Mouse (Mus musculus) central nervous system, embryonic 14 days (tissue): ENCODE data around the gene Dmrtc2. TPM values are rescaled to one million over a fixed set of nuclear protein-coding genes. Genes with fewer than 3 reads are reported as not detected.

Experiments
- polyA plus RNA-seq: library from polyadenylated mRNA; depleted of rRNA; stranded (reverse); fragments of >200 nt; gene quantifications from 2 replicates; pipeline ENCODE4 v1.2.3, GENCODE M21; 2012; rRNA removed

Gene Dmrtc2
- polyA plus RNA-seq: 0.08 and 0.16 TPM in 2 replicates

DNA sequence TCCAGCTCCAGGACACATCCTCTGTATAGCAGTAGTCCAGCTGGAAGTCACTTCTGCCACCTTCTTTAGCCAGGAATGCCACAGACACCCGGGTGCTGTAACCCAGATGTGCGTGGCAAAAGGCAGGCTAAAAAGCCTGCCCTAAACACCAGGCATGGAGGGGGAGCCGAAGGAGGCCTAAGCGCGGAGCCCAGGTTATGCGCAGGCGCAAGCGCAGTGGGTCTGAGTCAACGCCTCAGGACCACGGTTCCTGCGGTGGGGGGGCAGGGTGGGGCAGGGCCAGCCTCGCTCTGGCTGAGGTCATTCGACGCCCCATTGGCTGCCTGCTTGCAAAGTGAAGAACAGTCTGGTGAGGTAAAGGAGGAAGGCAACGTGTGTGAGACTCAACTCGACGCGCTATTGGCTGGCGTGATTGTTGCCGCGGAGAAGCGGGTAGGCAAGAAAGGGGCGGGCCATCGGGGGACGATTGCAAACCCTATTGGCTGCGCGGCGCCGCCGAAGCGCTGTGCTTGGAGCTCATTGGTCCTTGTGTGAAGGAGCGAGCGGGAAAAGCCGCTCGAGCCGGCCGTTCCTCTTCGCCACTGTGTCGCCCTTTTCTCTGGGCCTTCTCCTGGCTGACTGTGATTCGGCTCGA lies at the start of gene Dmrtc2, which contains the start of gene Lypd4:
Gene Dmrtc2, plus strand, starts transcription at position 526 of the 634 bp plus-strand sequence.
Gene Lypd4, minus strand, starts transcription at position 410 of the 634 bp plus-strand sequence.

DNA sequence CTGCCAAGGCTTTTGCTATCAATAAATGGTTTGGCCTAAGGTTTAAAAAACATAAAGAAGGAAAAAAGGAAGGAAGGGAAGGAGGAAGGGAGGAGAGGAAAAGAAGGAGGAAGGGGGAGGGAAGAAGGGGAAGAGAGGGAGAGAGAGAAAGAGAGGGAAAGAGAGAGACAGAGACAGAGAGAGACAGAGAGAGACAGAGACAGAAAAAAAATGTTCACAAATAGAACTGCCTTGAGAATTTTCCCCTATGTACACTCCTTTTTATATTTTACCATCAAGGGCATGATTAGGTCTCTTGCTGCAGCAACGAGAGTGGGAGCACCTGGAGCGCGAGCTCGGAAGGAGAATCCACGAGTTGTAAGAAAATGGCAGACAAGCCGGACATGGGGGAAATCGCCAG lies 7.9 kb upstream of the Dmrtc2 start, which contains the start of gene Gm9844:
Gene Gm9844, plus strand, starts transcription at position 301 of the 400 bp plus-strand sequence.

DNA sequence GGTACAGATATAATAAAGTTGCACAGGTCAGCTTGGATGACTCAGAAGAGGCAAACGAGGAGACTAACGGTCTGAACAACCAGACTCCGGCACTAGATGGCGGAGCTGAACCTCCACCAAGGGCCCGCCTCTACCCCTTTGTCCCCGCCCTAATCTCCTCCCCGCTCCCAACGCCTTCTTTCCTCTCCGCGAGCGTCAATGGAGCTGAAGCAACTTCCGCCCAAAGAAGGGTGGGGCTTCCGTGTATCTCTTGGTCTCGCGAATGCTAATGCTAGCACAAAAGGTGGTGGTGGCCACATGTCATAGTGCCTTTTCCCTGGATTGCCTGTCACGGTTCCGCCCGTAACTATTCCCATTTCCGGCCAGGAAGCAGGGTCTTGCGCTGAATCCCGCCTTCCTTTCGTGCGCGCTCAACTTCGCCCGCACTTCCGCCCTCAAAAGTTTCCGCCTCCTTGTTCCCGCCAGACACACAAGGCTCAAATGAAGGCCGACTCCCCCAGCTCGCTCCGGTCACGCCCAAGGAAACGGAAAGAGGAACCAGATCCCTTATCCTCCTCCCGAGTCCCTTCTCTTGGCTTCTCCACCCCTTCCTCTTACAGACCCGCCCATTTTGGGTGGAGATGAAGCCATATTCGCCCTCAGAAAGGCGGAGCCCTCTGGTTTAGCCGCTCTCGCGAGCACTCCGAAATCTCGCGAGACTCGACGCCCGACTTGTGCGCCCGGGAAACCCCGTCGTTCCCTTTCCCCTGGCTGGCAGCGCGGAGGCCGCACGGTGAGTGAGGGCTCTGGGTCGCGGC lies 14.2 kb downstream of the Dmrtc2 start, which contains the start of gene Rps19:
Gene Rps19, plus strand, starts transcription at position 476 of the 797 bp plus-strand sequence.

DNA sequence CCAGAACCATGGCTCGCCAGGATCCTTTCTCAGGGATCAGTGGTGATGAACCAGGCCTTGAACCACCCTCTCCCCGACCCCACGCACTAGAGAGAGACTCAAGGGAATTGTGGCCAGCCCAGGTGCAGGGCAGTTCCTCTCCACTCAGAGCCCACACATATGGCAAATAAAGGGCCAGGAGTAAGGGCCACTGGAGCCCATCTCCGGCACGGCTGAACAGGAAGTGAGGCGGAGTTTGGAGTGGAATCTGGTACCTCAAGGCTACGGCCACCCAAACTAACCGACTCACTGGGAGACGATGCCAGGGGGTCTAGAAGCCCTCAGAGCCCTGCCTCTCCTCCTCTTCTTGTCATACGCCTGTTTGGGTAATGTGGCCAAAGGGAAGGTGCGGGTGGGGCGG lies 27.4 kb downstream of the Dmrtc2 start, which contains the start of gene Cd79a:
Gene Cd79a, plus strand, starts transcription at position 158 of the 400 bp plus-strand sequence.

GRCm38 (mm10) chr7:24902630-24903443 lies 33.0 kb downstream of the Dmrtc2 start, which contains the start of gene Arhgef1:
Arhgef1 (plus strand) TSS chr7:24902912.

Other genes starting within 250 kb of the Dmrtc2 start
- gene Lypd3, start 233.5 kb upstream of the Dmrtc2 start, polyA plus RNA-seq: 0.15 and 2.2 TPM in 2 replicates
- not detected in 2 replicates for gene Tex101, start 193.4 kb upstream of the Dmrtc2 start, polyA plus RNA-seq
- not detected in 2 replicates for gene BC049730, start 160.8 kb upstream of the Dmrtc2 start, polyA plus RNA-seq
- gene Gm4763, start 143.1 kb upstream of the Dmrtc2 start, polyA plus RNA-seq: not detected in 2 replicates
- gene Cd177, start 109.7 kb upstream of the Dmrtc2 start, polyA plus RNA-seq: 0.20 and 0.22 TPM in 2 replicates
- gene Ceacam10, start 92.9 kb upstream of the Dmrtc2 start, polyA plus RNA-seq: 0.14 and 0.45 TPM in 2 replicates
- 33.7 and 39.2 TPM in 2 replicates for gene Gm9844, start 7.8 kb upstream of the Dmrtc2 start, polyA plus RNA-seq
- 0.05 TPM in 1 of 2 replicates, not detected in the other for gene Lypd4, start 116 bp upstream of the Dmrtc2 start, polyA plus RNA-seq
- gene Rps19, start 14.3 kb downstream of the Dmrtc2 start, polyA plus RNA-seq: 801 and 813 TPM in 2 replicates
- 0.44 and 0.59 TPM in 2 replicates for gene Cd79a, start 27.3 kb downstream of the Dmrtc2 start, polyA plus RNA-seq
- gene Arhgef1, start 32.9 kb downstream of the Dmrtc2 start, polyA plus RNA-seq: 188 and 209 TPM in 2 replicates
- gene Gm4881, start 74.4 kb downstream of the Dmrtc2 start, polyA plus RNA-seq: 5.2 and 8.5 TPM in 2 replicates
- gene Rabac1, start 102.7 kb downstream of the Dmrtc2 start, polyA plus RNA-seq: 197 and 219 TPM in 2 replicates
- gene Atp1a3, start 135.9 kb downstream of the Dmrtc2 start, polyA plus RNA-seq: 185 and 206 TPM in 2 replicates
- gene Grik5, start 202.3 kb downstream of the Dmrtc2 start, polyA plus RNA-seq: 120 and 130 TPM in 2 replicates
- 36.7 and 37.7 TPM in 2 replicates for gene Zfp574, start 202.5 kb downstream of the Dmrtc2 start, polyA plus RNA-seq